Mouse (Mus musculus) left cerebral cortex, postnatal 25 days (tissue): ENCODE measurements around the gene Nme6. TPM values are rescaled to one million over a fixed set of nuclear protein-coding genes. Genes with fewer than 3 reads are reported as not detected.

ENCODE experiments used
- DNase-seq, 2 experiments: peaks; one replicate each; pipeline ENCODE4 v3.0.0; 2022; ENCODE audit warnings: low spot score in 2 of 2, mixed read lengths in 1 of 2
- intact Hi-C: fragments of 180-260 bp; cut with DNase I; formaldehyde crosslinking; loops from one replicate; pipeline ENCODE4 v1.15.1; 2025
- microRNA-seq, 2 experiments: library from miRNA; unstranded; fragments of <30 nt; microRNA quantifications; one replicate each; pipeline ENCODE4 v1.2.0; 2022
- total RNA-seq, 2 experiments: library from RNA; stranded (reverse); gene quantifications; 2 replicates each; pipeline ENCODE4 v1.2.3; 2021

Nme6 gene
- total RNA-seq, 2 experiments from 2014 or later: 7.3 to 7.7 TPM

GRCm38 (mm10) chr9:109863085-109863484, 30.5 kb downstream of the Nme6 start:
- intact Hi-C loops: loop anchor here (5.0 kb wide), 1 partner anchor 776 kb away; no protein-coding TSS in a partner anchor
- DNase-seq: no peak

- DNase-seq: no peak
- intact Hi-C loops: no loop called here
Measured at GRCm38 (mm10) chr9:109866218-109866617, 33.7 kb downstream of the Nme6 start.

GRCm38 (mm10) chr9:109870983-109871572, 38.5 kb downstream of the Nme6 start:
- DNase-seq: no peak
- intact Hi-C loops: no loop called here

GRCm38 (mm10) chr9:109874797-109875691, 42.5 kb downstream of the Nme6 start, which contains the start of gene Cdc25a:
Gene Cdc25a, plus strand, starts transcription at chr9:109875579.
- peak; percentile 95 to 98 for DNase-seq
- intact Hi-C loops: no loop called here

- DNase-seq: peak; percentile 31 to 53
- intact Hi-C loops: no loop called here
Measured at GRCm38 (mm10) chr9:109875695-109876601, 43.4 kb downstream of the Nme6 start.

GRCm38 (mm10) chr9:109876756-109877155, 44.2 kb downstream of the Nme6 start:
- no peak for DNase-seq
- intact Hi-C loops: no loop called here

- intact Hi-C loops: no loop called here
Measured at GRCm38 (mm10) chr9:109877666-109878065, 45.1 kb downstream of the Nme6 start.

GRCm38 (mm10) chr9:109879305-109879704, 46.8 kb downstream of the Nme6 start:
- intact Hi-C loops: no loop called here
- no peak for DNase-seq

More at GRCm38 (mm10) chr9:109877666-109878065, 45.1 kb downstream of the Nme6 start:
- DNase-seq: no peak

- intact Hi-C loops: no loop called here
- DNase-seq: no peak
Measured at GRCm38 (mm10) chr9:109886259-109886658, 53.7 kb downstream of the Nme6 start.

GRCm38 (mm10) chr9:109887321-109887720, 54.8 kb downstream of the Nme6 start:
- no peak for DNase-seq
- intact Hi-C loops: no loop called here

GRCm38 (mm10) chr9:109891501-109891900, 59.0 kb downstream of the Nme6 start:
- no peak for DNase-seq
- intact Hi-C loops: loop anchor here (5.0 kb wide), 1 partner anchor 96 kb away; no protein-coding TSS in a partner anchor

Small RNAs within 50 kb of the gene (microRNA-seq; reads per million reads assigned to microRNA genes)
- 0 to 0.50 reads per million in 2 experiments for gene Mir7089

Other genes with a start within 250 kb of the Nme6 start
- gene Fbxw24, start 206.7 kb upstream of the Nme6 start, total RNA-seq: not detected
- not detected for gene Fbxw25, start 168.1 kb upstream of the Nme6 start, total RNA-seq
- not detected for gene Fbxw18, start 130.0 kb upstream of the Nme6 start, total RNA-seq
- not detected for gene Fbxw26, start 86.7 kb upstream of the Nme6 start, total RNA-seq
- gene Fbxw27, start 42.1 kb upstream of the Nme6 start, total RNA-seq: not detected
- gene Spink8, start 20.5 kb upstream of the Nme6 start, total RNA-seq: 1 to 10 TPM; 1.8 to 2.8 TPM
- not detected for gene Camp, start 16.9 kb downstream of the Nme6 start, total RNA-seq
- gene Cdc25a, start 42.8 kb downstream of the Nme6 start, total RNA-seq: 1 to 10 TPM; 3.9 to 4.0 TPM
- gene Map4, start 98.7 kb downstream of the Nme6 start, total RNA-seq: 100 to 1,000 TPM; 350 to 364 TPM